Mouse (Mus musculus): Measurements from ENCODE around the gene Cand2.

GRCm38 (mm10) chr6:115803541-115804382 lies 29.4 kb downstream of the Cand2 start:
- TF ChIP-seq POLR2A (IDR thresholded peaks at IDR 0.05; ENCODE audit: insufficient read length, low read depth) (no peak), POLR2AphosphoS2 (IDR thresholded peaks at IDR 0.05; ENCODE audit: insufficient read length, low read depth) (peak; percentile 73), MAX (IDR thresholded peaks at IDR 0.05; ENCODE audit: low read depth) (no peak), MYOD1 (IDR thresholded peaks at IDR 0.05; ENCODE audit: control insufficient read depth in 1 of 3, insufficient read length in 2 of 3, low read depth in 2 of 3) (no peak), USF1 (IDR thresholded peaks at IDR 0.05; ENCODE audit: low read depth) (no peak), E2F4 (IDR thresholded peaks at IDR 0.05; ENCODE audit: insufficient read depth) (no peak), TCF3 (IDR thresholded peaks at IDR 0.05; ENCODE audit: insufficient read length, low read depth) (no peak), REST (IDR thresholded peaks at IDR 0.05; ENCODE audit: insufficient read depth, insufficient read length) (no peak), MYOG (IDR thresholded peaks at IDR 0.05; ENCODE audit: control insufficient read depth in 1 of 3, insufficient read depth in 1 of 3, insufficient read length in 2 of 3, low read depth in 2 of 3) (no peak), CEBPB (IDR thresholded peaks at IDR 0.05; ENCODE audit: insufficient read depth, poor library complexity, severe bottlenecking) (no peak), TCF12 (IDR thresholded peaks at IDR 0.05; ENCODE audit: insufficient read depth, poor library complexity, severe bottlenecking) (no peak)
